Mouse (Mus musculus) liver, embryonic 11.5 days (tissue): ENCODE data around the gene D330020A13Rik. TPM values are rescaled to one million over a fixed set of nuclear protein-coding genes. Genes with fewer than 3 reads are reported as not detected.

Experiments
- polyA plus RNA-seq: library from polyadenylated mRNA; unstranded; fragments of >200 nt; fragmentation: Nextera tagmentation; extraction: Ambion mirVana; gene quantifications from 2 replicates; pipeline ENCODE4 v1.2.1, GENCODE M21; 2014

The D330020A13Rik gene
- polyA plus RNA-seq, 1 experiment from 2014 or later: not detected

Other genes with a start within 250 kb of the D330020A13Rik start
- not detected in 2 replicates for gene Ninj2, start 201.0 kb upstream of the D330020A13Rik start, polyA plus RNA-seq
- gene B4galnt3, start 195 bp downstream of the D330020A13Rik start, polyA plus RNA-seq: 0.08 and 0.25 TPM in 2 replicates
- 59.9 and 63.4 TPM in 2 replicates for gene Kdm5a, start 69.8 kb downstream of the D330020A13Rik start, polyA plus RNA-seq
- 25.4 and 25.5 TPM in 2 replicates for gene Ccdc77, start 70.0 kb downstream of the D330020A13Rik start, polyA plus RNA-seq
- gene Il17ra, start 168.9 kb downstream of the D330020A13Rik start, polyA plus RNA-seq: 6.8 and 8.7 TPM in 2 replicates
- 0.07 TPM in 1 of 2 replicates, not detected in the other for gene Tmem121b, start 199.4 kb downstream of the D330020A13Rik start, polyA plus RNA-seq
- gene Hdhd5, start 237.0 kb downstream of the D330020A13Rik start, polyA plus RNA-seq: 19.9 and 20.7 TPM in 2 replicates